Mouse (Mus musculus) left cerebral cortex, postnatal 10 days (tissue): ENCODE data around the gene Gm8127. TPM values are rescaled to one million over a fixed set of nuclear protein-coding genes. Genes with fewer than 3 reads are reported as not detected.

Source experiments
- total RNA-seq, 2 experiments: library from RNA; stranded (reverse); gene quantifications; 2 replicates each; pipeline ENCODE4 v1.2.3; 2021

Gene Gm8127
- total RNA-seq, 2 experiments from 2014 or later, result not detected

Other genes starting within 250 kb of the Gm8127 start
- gene Gm8094, start 217.2 kb downstream of the Gm8127 start, total RNA-seq, result not detected
- under 1 TPM in 1 of 2 experiments, not detected in 1; 0.64 TPM for gene Gm8104, start 193.2 kb downstream of the Gm8127 start, total RNA-seq
- gene Gm7233, start 114.0 kb downstream of the Gm8127 start, total RNA-seq, result under 1 TPM in 1 of 2 experiments, not detected in 1; 0.62 TPM
- gene Gm8122, start 58.5 kb downstream of the Gm8127 start, total RNA-seq, result not detected
- gene Gm8126, start 35.2 kb downstream of the Gm8127 start, total RNA-seq, result not detected
- not detected for gene Gm9732, start 18.8 kb downstream of the Gm8127 start, total RNA-seq
- gene 1700001F09Rik, start 54.0 kb upstream of the Gm8127 start, total RNA-seq, result 1 to 10 TPM in 1 of 2 experiments, not detected in 1; 1.8 TPM
- gene Gm8138, start 122.5 kb upstream of the Gm8127 start, total RNA-seq, result not detected
- under 1 TPM in 1 of 2 experiments, not detected in 1; 0.64 TPM for gene Gm5799, start 249.7 kb upstream of the Gm8127 start, total RNA-seq